Mouse (Mus musculus) bone marrow, adult 2 months (tissue): Measurements from ENCODE around the gene Rasl11b.

Experiments used
- CTCF ChIP-seq: fragments of 200-500 bp; IDR thresholded peaks from 2 replicates; pipeline ENCODE4 v1.5.1; 2011; ENCODE audit warnings: low read length, control low read depth; ENCODE audit not compliant: control insufficient read depth, insufficient read depth
- POLR2A ChIP-seq: fragments of 200-500 bp; IDR thresholded peaks from 2 replicates; pipeline ENCODE4 v1.6.1; 2011; ENCODE audit warnings: low read depth, mild to moderate bottlenecking, control low read depth, low read length, borderline replicate concordance; ENCODE audit not compliant: control insufficient read depth

- TF ChIP-seq CTCF, result no peak
- TF ChIP-seq POLR2A, result no peak
Measured at GRCm38 (mm10) chr5:74180216-74180615, 14.9 kb upstream of the Rasl11b start.
